Mouse (Mus musculus): Measurements from ENCODE around the gene Rps19. TPM values are rescaled to one million over a fixed set of nuclear protein-coding genes. Genes with fewer than 3 reads are reported as not detected.

Rps19 gene
- polyA plus RNA-seq, 1 experiment from 2014 or later = 1,190 TPM

- H3K4me1 ChIP-seq (replicated peaks) = peaks cover 42% of the 10 kb centered on the region
- H3K9me3 ChIP-seq (replicated peaks) = no peaks in the 10 kb centered on the region
- peak; percentile 95 for ATAC-seq (replicated peaks; ENCODE audit: insufficient number of reproducible peaks, insufficient read depth, low FRiP score, low read depth)
- peak overlapping the region; percentile 81 for H3K4me2 ChIP-seq
- H3K4me3 ChIP-seq = peak overlapping the region; percentile 64
- no peaks in the 10 kb centered on the region for H3K27me3 ChIP-seq
- peaks cover 3% of the 10 kb centered on the region; the same call in 1 of the 2 replicates for H3K36me3 ChIP-seq
- WGBS = under 1% methylated on average over 30 of the region's 30 CpGs
- peak overlapping the region; percentile 87 for H3K27ac ChIP-seq
- peak overlapping the region; percentile 77 for H3K9ac ChIP-seq
Observed at GRCm38 (mm10) chr7:24904070-24904483, 19.9 kb downstream of the Rps19 start.

- H3K4me2 ChIP-seq = peak overlapping the region; percentile 81
- H3K9me3 ChIP-seq (replicated peaks) = no peaks in the 10 kb centered on the region
- H3K4me3 ChIP-seq = peak overlapping the region; percentile 64
- no peaks in the 10 kb centered on the region for H3K27me3 ChIP-seq
- H3K36me3 ChIP-seq = peaks cover 4% of the 10 kb centered on the region; the same call in 1 of the 2 replicates
- peak overlapping the region; percentile 77 for H3K9ac ChIP-seq
- no peak for ATAC-seq (replicated peaks; ENCODE audit: insufficient number of reproducible peaks, insufficient read depth, low FRiP score, low read depth)
- WGBS = 18% methylated on average over 3 of the region's 3 CpGs
- peaks cover 42% of the 10 kb centered on the region for H3K4me1 ChIP-seq (replicated peaks)
- peak overlapping the region; percentile 63; the same call in 1 of the 2 replicates for H3K27ac ChIP-seq
Observed at GRCm38 (mm10) chr7:24904936-24905335, 20.8 kb downstream of the Rps19 start.

- Histone ChIP-seq H3K9ac (no peak overlapping the region), H3K27me3 (no peaks in the 10 kb centered on the region), H3K36me3 (peaks cover 9% of the 10 kb centered on the region; the same call in 1 of the 2 replicates), H3K9me3 (replicated peaks) (no peaks in the 10 kb centered on the region), H3K4me1 (replicated peaks) (peaks cover 42% of the 10 kb centered on the region), H3K4me2 (peak overlapping the region; percentile 31), H3K27ac (peak overlapping the region; percentile 15; the same call in 1 of the 2 replicates), H3K4me3 (0 out of 2 replicates have a peak overlapping the region, but pooled peaks have one; percentile 8)
- 23% methylated on average over 6 of the region's 6 CpGs for WGBS
- ATAC-seq (replicated peaks; ENCODE audit: insufficient number of reproducible peaks, insufficient read depth, low FRiP score, low read depth) = no peak
Observed at GRCm38 (mm10) chr7:24906551-24906950, 22.4 kb downstream of the Rps19 start.

- Histone ChIP-seq H3K4me2 (peak overlapping the region; percentile 31), H3K27ac (peak overlapping the region; percentile 26; the same call in 1 of the 2 replicates), H3K4me3 (peak overlapping the region; percentile 13; the same call in 1 of the 2 replicates), H3K4me1 (replicated peaks) (peaks cover 36% of the 10 kb centered on the region), H3K27me3 (no peaks in the 10 kb centered on the region), H3K9ac (no peak overlapping the region), H3K9me3 (replicated peaks) (no peaks in the 10 kb centered on the region), H3K36me3 (peaks cover 10% of the 10 kb centered on the region; the same call in 1 of the 2 replicates)
- WGBS = 36% methylated on average over 13 of the region's 13 CpGs
- ATAC-seq (replicated peaks; ENCODE audit: insufficient number of reproducible peaks, insufficient read depth, low FRiP score, low read depth) = no peak
Observed at GRCm38 (mm10) chr7:24907211-24907748, 23.1 kb downstream of the Rps19 start.

GRCm38 (mm10) chr7:24912480-24912879 lies 28.3 kb downstream of the Rps19 start:
- H3K4me3 ChIP-seq = no peak overlapping the region
- ATAC-seq (replicated peaks; ENCODE audit: insufficient number of reproducible peaks, insufficient read depth, low FRiP score, low read depth) = no peak
- H3K9me3 ChIP-seq (replicated peaks) = no peaks in the 10 kb centered on the region
- H3K36me3 ChIP-seq = peaks cover 32% of the 10 kb centered on the region
- H3K4me2 ChIP-seq = no peak overlapping the region
- WGBS = 92% methylated on average over 14 of the region's 14 CpGs
- no peak overlapping the region for H3K27ac ChIP-seq
- H3K9ac ChIP-seq = no peak overlapping the region
- H3K4me1 ChIP-seq (replicated peaks) = peaks cover 2% of the 10 kb centered on the region
- H3K27me3 ChIP-seq = no peaks in the 10 kb centered on the region

GRCm38 (mm10) chr7:24918763-24919323 lies 34.7 kb downstream of the Rps19 start:
- no peak overlapping the region for H3K4me2 ChIP-seq
- H3K4me1 ChIP-seq (replicated peaks) = no peaks in the 10 kb centered on the region
- H3K36me3 ChIP-seq = peaks cover 69% of the 10 kb centered on the region
- 91% methylated on average over 20 of the region's 20 CpGs for WGBS
- H3K27me3 ChIP-seq = no peaks in the 10 kb centered on the region
- H3K9ac ChIP-seq = no peak overlapping the region
- H3K9me3 ChIP-seq (replicated peaks) = no peaks in the 10 kb centered on the region
- no peak overlapping the region for H3K4me3 ChIP-seq
- no peak overlapping the region for H3K27ac ChIP-seq
- ATAC-seq (replicated peaks; ENCODE audit: insufficient number of reproducible peaks, insufficient read depth, low FRiP score, low read depth) = peak; percentile 40

GRCm38 (mm10) chr7:24919728-24920127 lies 35.6 kb downstream of the Rps19 start:
- Histone ChIP-seq H3K9ac (no peak overlapping the region), H3K4me2 (no peak overlapping the region), H3K36me3 (peaks cover 78% of the 10 kb centered on the region), H3K9me3 (replicated peaks) (no peaks in the 10 kb centered on the region), H3K4me1 (replicated peaks) (no peaks in the 10 kb centered on the region), H3K27me3 (no peaks in the 10 kb centered on the region), H3K4me3 (no peak overlapping the region), H3K27ac (no peak overlapping the region)
- ATAC-seq (replicated peaks; ENCODE audit: insufficient number of reproducible peaks, insufficient read depth, low FRiP score, low read depth) = no peak
- 91% methylated on average over 9 of the region's 9 CpGs for WGBS

GRCm38 (mm10) chr7:24930475-24930874 lies 46.3 kb downstream of the Rps19 start:
- Histone ChIP-seq H3K27me3 (peaks cover 75% of the 10 kb centered on the region), H3K9me3 (replicated peaks) (no peaks in the 10 kb centered on the region), H3K9ac (no peak overlapping the region), H3K4me1 (replicated peaks) (peaks cover 3% of the 10 kb centered on the region), H3K27ac (no peak overlapping the region), H3K36me3 (peaks cover 8% of the 10 kb centered on the region), H3K4me2 (no peak overlapping the region), H3K4me3 (no peak overlapping the region)
- no peak for ATAC-seq (replicated peaks; ENCODE audit: insufficient number of reproducible peaks, insufficient read depth, low FRiP score, low read depth)
- 51% methylated on average over 6 of the region's 6 CpGs for WGBS

- Histone ChIP-seq H3K9me3 (replicated peaks) (no peaks in the 10 kb centered on the region), H3K27me3 (peaks cover 86% of the 10 kb centered on the region), H3K27ac (no peak overlapping the region), H3K9ac (no peak overlapping the region), H3K4me1 (replicated peaks) (peaks cover 3% of the 10 kb centered on the region), H3K4me2 (no peak overlapping the region), H3K4me3 (no peak overlapping the region), H3K36me3 (no peaks in the 10 kb centered on the region; the same call in 1 of the 2 replicates)
- 2% methylated on average over 15 of the region's 15 CpGs for WGBS
- ATAC-seq (replicated peaks; ENCODE audit: insufficient number of reproducible peaks, insufficient read depth, low FRiP score, low read depth) = no peak
Observed at GRCm38 (mm10) chr7:24931651-24932050, 47.5 kb downstream of the Rps19 start.

Other genes with a start within 250 kb of the Rps19 start
- 0.10 and 0.43 TPM in 2 replicates for gene Lypd3, start 247.8 kb upstream of the Rps19 start, polyA plus RNA-seq (2015; fragmentation: Nextera tagmentation; extraction: Ambion mirVana)
- gene Tex101, start 207.7 kb upstream of the Rps19 start, polyA plus RNA-seq (2015; fragmentation: Nextera tagmentation; extraction: Ambion mirVana) = not detected in 2 replicates
- gene BC049730, start 175.1 kb upstream of the Rps19 start, polyA plus RNA-seq (2015; fragmentation: Nextera tagmentation; extraction: Ambion mirVana) = not detected in 2 replicates
- not detected in 2 replicates for gene Gm4763, start 157.5 kb upstream of the Rps19 start, polyA plus RNA-seq (2015; fragmentation: Nextera tagmentation; extraction: Ambion mirVana)
- gene Cd177, start 124.1 kb upstream of the Rps19 start, polyA plus RNA-seq (2015; fragmentation: Nextera tagmentation; extraction: Ambion mirVana) = 0.13 and 0.27 TPM in 2 replicates
- 0.20 TPM in 1 of 2 replicates, not detected in the other for gene Ceacam10, start 107.2 kb upstream of the Rps19 start, polyA plus RNA-seq (2015; fragmentation: Nextera tagmentation; extraction: Ambion mirVana)
- gene Gm9844, start 22.2 kb upstream of the Rps19 start, polyA plus RNA-seq (2015; fragmentation: Nextera tagmentation; extraction: Ambion mirVana) = 7.4 and 8.9 TPM in 2 replicates
- gene Lypd4, start 14.4 kb upstream of the Rps19 start, polyA plus RNA-seq (2015; fragmentation: Nextera tagmentation; extraction: Ambion mirVana) = not detected in 2 replicates
- gene Dmrtc2, start 14.3 kb upstream of the Rps19 start, polyA plus RNA-seq (2015; fragmentation: Nextera tagmentation; extraction: Ambion mirVana) = not detected in 2 replicates
- gene Cd79a, start 13.0 kb downstream of the Rps19 start, polyA plus RNA-seq (2015; fragmentation: Nextera tagmentation; extraction: Ambion mirVana) = 0.15 and 0.21 TPM in 2 replicates
- 59.2 and 92.5 TPM in 2 replicates for gene Arhgef1, start 18.5 kb downstream of the Rps19 start, polyA plus RNA-seq (2015; fragmentation: Nextera tagmentation; extraction: Ambion mirVana)
- gene Gm4881, start 60.1 kb downstream of the Rps19 start, polyA plus RNA-seq (2015; fragmentation: Nextera tagmentation; extraction: Ambion mirVana) = not detected in 2 replicates
- 211 and 225 TPM in 2 replicates for gene Rabac1, start 88.4 kb downstream of the Rps19 start, polyA plus RNA-seq (2015; fragmentation: Nextera tagmentation; extraction: Ambion mirVana)
- 0.54 and 1.9 TPM in 2 replicates for gene Atp1a3, start 121.6 kb downstream of the Rps19 start, polyA plus RNA-seq (2015; fragmentation: Nextera tagmentation; extraction: Ambion mirVana)
- gene Grik5, start 188.0 kb downstream of the Rps19 start, polyA plus RNA-seq (2015; fragmentation: Nextera tagmentation; extraction: Ambion mirVana) = 2.4 and 4.4 TPM in 2 replicates
- gene Zfp574, start 188.2 kb downstream of the Rps19 start, polyA plus RNA-seq (2015; fragmentation: Nextera tagmentation; extraction: Ambion mirVana) = 15.4 and 23.0 TPM in 2 replicates